Mouse (Mus musculus) adrenal gland, postnatal 14 days (tissue): Measurements from ENCODE around the gene Timm50. TPM values are rescaled to one million over a fixed set of nuclear protein-coding genes. Genes with fewer than 3 reads are reported as not detected.

ENCODE experiments used
- DNase-seq: peaks from one replicate; pipeline ENCODE4 v3.0.0; 2021; ENCODE audit warnings: mixed read lengths
- total RNA-seq: library from RNA; stranded (reverse); gene quantifications from 2 replicates; pipeline ENCODE4 v1.2.3, GENCODE M21; 2021

Gene Timm50
- total RNA-seq, 1 experiment from 2014 or later = 100 TPM

- no peak for DNase-seq
Observed at GRCm38 (mm10) chr7:28268576-28268975, 43.3 kb downstream of the Timm50 start.

- peak; percentile 84 for DNase-seq
Observed at GRCm38 (mm10) chr7:28268042-28268531, 43.8 kb downstream of the Timm50 start.

GRCm38 (mm10) chr7:28267129-28268041 lies 44.5 kb downstream of the Timm50 start, which contains the start of gene Eid2:
TSS of gene Eid2 (plus strand) at chr7:28267881.
- DNase-seq = peak; percentile 92

- DNase-seq = no peak
Observed at GRCm38 (mm10) chr7:28265391-28265790, 46.5 kb downstream of the Timm50 start.

- DNase-seq = peak; percentile 88
Observed at GRCm38 (mm10) chr7:28263786-28264185, 48.1 kb downstream of the Timm50 start.

GRCm38 (mm10) chr7:28262861-28263260 lies 49.0 kb downstream of the Timm50 start:
- DNase-seq = no peak

Other genes with a start within 250 kb of the Timm50 start
- not detected in 2 replicates for gene Fcgbp, start 240.8 kb downstream of the Timm50 start, total RNA-seq
- gene 9530053A07Rik, start 182.6 kb downstream of the Timm50 start, total RNA-seq = not detected in 2 replicates
- gene Fbl, start 142.4 kb downstream of the Timm50 start, total RNA-seq = 111 and 122 TPM in 2 replicates
- gene Dyrk1b, start 132.6 kb downstream of the Timm50 start, total RNA-seq = 34.7 and 35.0 TPM in 2 replicates
- gene Eid2, start 44.2 kb downstream of the Timm50 start, total RNA-seq = 27.4 and 29.8 TPM in 2 replicates
- 14.2 and 14.3 TPM in 2 replicates for gene Eid2b, start 34.3 kb downstream of the Timm50 start, total RNA-seq
- not detected in 2 replicates for gene Selenov, start 20.9 kb downstream of the Timm50 start, total RNA-seq
- 0.41 and 0.56 TPM in 2 replicates for gene Dll3, start 9.8 kb downstream of the Timm50 start, total RNA-seq
- 122 and 127 TPM in 2 replicates for gene Supt5, start 26.7 kb upstream of the Timm50 start, total RNA-seq
- 937 and 1,132 TPM in 2 replicates for gene Rps16, start 38.6 kb upstream of the Timm50 start, total RNA-seq
- gene Plekhg2, start 60.5 kb upstream of the Timm50 start, total RNA-seq = 27.9 and 32.6 TPM in 2 replicates
- 27.9 and 30.7 TPM in 2 replicates for gene Zfp36, start 68.2 kb upstream of the Timm50 start, total RNA-seq
- 29.6 and 30.5 TPM in 2 replicates for gene Med29, start 80.6 kb upstream of the Timm50 start, total RNA-seq
- 77.0 and 87.6 TPM in 2 replicates for gene Paf1, start 80.9 kb upstream of the Timm50 start, total RNA-seq
- gene Gmfg, start 125.4 kb upstream of the Timm50 start, total RNA-seq = 14.7 and 24.7 TPM in 2 replicates
- 11.5 and 12.8 TPM in 2 replicates for gene Lrfn1, start 139.9 kb upstream of the Timm50 start, total RNA-seq
- gene Ifnl2, start 198.4 kb upstream of the Timm50 start, total RNA-seq = not detected in 2 replicates
- not detected in 2 replicates for gene Ifnl3, start 210.8 kb upstream of the Timm50 start, total RNA-seq
- not detected in 2 replicates for gene Sycn, start 228.8 kb upstream of the Timm50 start, total RNA-seq
- gene Nccrp1, start 235.2 kb upstream of the Timm50 start, total RNA-seq = 0.41 TPM in 1 of 2 replicates, not detected in the other